Mouse (Mus musculus): ENCODE data around the gene Grik3. TPM values are rescaled to one million over a fixed set of nuclear protein-coding genes. Genes with fewer than 3 reads are reported as not detected.

Gene Grik3
- polyA plus RNA-seq, 1 experiment from 2014 or later: 0.01 TPM

DNA sequence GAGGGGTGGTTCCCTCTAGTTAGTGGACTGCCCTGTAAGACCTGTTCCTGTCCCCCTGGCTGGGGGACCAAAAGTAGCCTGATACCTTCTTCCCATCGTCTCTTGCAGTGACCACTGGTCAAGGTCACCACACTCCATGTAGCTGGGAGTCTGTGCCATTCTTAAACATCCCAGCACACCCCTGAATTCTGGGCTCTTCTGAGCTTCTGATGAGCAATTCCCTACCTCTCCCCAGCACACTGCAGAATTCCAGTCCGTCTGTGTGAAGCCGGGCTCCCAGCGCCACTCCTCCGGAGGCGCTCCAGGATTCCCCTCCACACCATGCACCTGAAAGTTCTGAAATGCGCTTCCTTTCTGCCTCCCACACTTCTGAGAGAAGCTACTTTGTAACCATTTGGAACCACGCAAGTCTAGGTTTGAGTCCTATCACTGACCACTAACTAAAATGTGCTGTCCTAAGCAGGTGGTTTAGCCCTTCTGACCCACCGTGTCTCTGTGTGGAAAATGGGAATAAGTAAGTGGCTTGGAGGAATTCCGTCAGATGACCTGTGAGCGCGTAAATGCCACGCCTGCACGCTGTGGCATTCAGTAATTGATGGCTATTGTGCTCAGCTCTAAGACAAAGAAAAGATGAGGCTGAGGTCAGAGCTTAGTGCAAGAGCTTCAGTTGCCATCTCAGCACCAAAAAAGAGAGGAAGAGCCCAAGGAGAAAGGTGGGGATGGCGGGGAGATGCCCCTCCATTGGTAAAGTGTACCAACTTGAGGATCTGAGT, 237.8 kb downstream of the Grik3 start:
- Histone ChIP-seq H3K4me2 (ENCODE audit: low read depth, low read length) (no peak overlapping the region), H3K9ac (replicated peaks) (no peak overlapping the region)

DNA sequence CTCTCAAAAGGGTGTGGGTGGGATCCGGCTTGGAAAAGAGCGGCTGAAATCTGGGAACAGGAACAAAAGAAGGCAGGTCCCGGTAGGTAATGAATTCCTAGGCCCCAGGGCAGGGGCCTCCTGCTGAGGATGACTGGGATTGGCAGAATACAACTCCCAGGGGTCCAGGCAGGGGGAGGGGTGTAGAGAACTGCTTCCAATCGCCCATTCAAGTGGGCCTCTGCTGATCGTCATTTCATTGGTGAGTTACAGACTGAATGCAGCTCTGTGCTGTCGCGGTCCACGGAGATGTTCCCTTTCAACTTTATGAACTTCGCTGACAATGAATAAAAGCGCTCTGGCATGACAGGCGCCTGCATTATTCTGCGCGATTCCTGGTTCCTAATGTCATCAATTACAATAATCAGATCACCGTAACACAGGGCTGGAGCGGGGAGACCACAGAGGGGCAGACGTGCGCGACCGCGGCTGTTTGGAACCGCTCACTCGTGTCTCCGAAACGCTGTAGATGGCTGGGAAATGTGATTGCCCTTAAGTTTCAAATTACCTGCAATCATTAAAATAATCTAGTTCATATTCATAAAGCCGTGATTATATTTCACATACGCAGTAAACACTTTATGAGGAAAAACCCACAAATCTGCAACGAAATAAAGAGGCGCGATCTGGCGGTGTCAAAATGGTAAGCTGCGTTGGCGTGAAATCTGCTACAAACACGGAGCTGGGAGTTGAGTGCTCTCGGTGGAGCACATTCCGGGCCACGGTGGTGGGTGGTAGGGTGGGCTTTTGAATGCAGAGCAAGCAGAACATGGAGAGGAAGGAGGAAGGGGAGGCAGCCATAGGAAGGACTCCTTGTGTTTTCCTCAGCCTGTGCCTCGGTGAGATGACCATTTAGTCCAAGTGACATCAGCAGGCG, 239.1 kb downstream of the Grik3 start:
- Histone ChIP-seq H3K27me3 (ENCODE audit: insufficient read depth, low read length) (peaks cover 25% of the 10 kb centered on the region), H3K4me2 (ENCODE audit: low read depth, low read length) (no peak overlapping the region), H3K4me1 (ENCODE audit: insufficient read depth) (no peaks in the 10 kb centered on the region), H3K36me3 (replicated peaks; ENCODE audit: insufficient read depth, low read length) (no peaks in the 10 kb centered on the region), H3K4me3 (ENCODE audit: low read depth, low read length) (no peak overlapping the region), H3K9ac (replicated peaks) (no peak overlapping the region), H3K27ac (ENCODE audit: low read depth) (no peak overlapping the region), H3K9me3 (ENCODE audit: low read length) (no peaks in the 10 kb centered on the region)
- TF ChIP-seq CTCF (IDR thresholded peaks at IDR 0.05; ENCODE audit: low read depth): no peak
- no peak for TF ChIP-seq EP300 (IDR thresholded peaks at IDR 0.05; ENCODE audit: low read depth)
- DNase-seq (no peak), ATAC-seq (no peak)
- WGBS (ENCODE audit: insufficient replicate concordance): 8% methylated on average over 38 of the region's 38 CpGs

More for the DNA sequence above, 237.8 kb downstream of the Grik3 start:
- no peak for DNase-seq
- TF ChIP-seq CTCF (IDR thresholded peaks at IDR 0.05; ENCODE audit: low read depth): no peak
- Histone ChIP-seq H3K36me3 (replicated peaks; ENCODE audit: insufficient read depth, low read length) (no peaks in the 10 kb centered on the region), H3K27me3 (ENCODE audit: insufficient read depth, low read length) (peaks cover 25% of the 10 kb centered on the region), H3K4me1 (ENCODE audit: insufficient read depth) (no peaks in the 10 kb centered on the region), H3K4me3 (ENCODE audit: low read depth, low read length) (no peak overlapping the region), H3K27ac (ENCODE audit: low read depth) (no peak overlapping the region), H3K9me3 (ENCODE audit: low read length) (no peaks in the 10 kb centered on the region)
- no peak for ATAC-seq
- 15% methylated on average over 15 of the region's 15 CpGs for WGBS (ENCODE audit: insufficient replicate concordance)

DNA sequence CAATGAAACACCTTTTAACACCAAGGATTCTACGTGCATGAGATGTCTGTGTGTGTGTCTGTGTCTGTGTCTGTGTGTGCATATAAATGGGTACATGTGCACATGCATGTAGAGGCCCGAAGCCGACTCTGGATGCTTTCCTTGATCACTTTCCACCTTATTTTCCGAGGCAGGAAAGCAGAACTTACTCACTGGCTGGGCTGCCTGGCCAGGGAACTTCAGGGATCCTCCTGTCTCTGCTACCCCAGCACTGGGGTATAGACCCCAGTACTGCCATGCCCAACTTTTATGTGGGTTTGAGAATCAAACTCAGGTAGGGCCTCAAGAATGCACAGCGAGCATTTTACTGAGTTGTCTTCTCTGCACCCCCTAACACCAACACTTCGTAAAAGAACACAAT, 240.3 kb downstream of the Grik3 start:
- no peak overlapping the region for H3K4me2 ChIP-seq (ENCODE audit: low read depth, low read length)
- 72% methylated on average over 6 of the region's 6 CpGs for WGBS (ENCODE audit: insufficient replicate concordance)
- H3K4me1 ChIP-seq (ENCODE audit: insufficient read depth): no peaks in the 10 kb centered on the region
- H3K9ac ChIP-seq (replicated peaks): no peak overlapping the region
- H3K4me3 ChIP-seq (ENCODE audit: low read depth, low read length): no peak overlapping the region
- H3K27ac ChIP-seq (ENCODE audit: low read depth): no peak overlapping the region
- H3K36me3 ChIP-seq (replicated peaks; ENCODE audit: insufficient read depth, low read length): no peaks in the 10 kb centered on the region
- DNase-seq (no peak), ATAC-seq (no peak)
- peaks cover 25% of the 10 kb centered on the region for H3K27me3 ChIP-seq (ENCODE audit: insufficient read depth, low read length)
- H3K9me3 ChIP-seq (ENCODE audit: low read length): no peaks in the 10 kb centered on the region
- TF ChIP-seq CTCF (IDR thresholded peaks at IDR 0.05; ENCODE audit: low read depth) (no peak), EP300 (IDR thresholded peaks at IDR 0.05; ENCODE audit: low read depth) (no peak)

DNA sequence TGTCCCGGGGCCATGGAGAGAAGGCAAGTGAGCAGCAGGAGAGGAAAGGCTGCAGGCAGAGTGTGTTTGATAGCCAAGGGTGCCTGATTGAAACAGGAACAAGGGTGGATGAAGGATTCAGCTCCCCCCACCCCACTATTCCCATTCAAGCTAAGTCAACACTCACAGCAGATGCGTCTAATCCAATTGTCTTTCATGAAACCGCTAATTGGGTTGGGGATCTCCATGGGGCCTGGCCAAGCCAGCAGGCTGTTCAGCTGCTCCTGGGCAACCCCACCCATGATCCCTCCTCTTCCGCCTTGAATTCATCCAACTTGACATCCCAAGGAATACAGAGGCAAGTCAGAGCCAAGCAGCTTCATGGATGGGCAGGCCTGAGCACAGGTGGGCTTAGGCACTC, 246.3 kb downstream of the Grik3 start:
- ATAC-seq: no peak
- Histone ChIP-seq H3K27me3 (ENCODE audit: insufficient read depth, low read length) (no peaks in the 10 kb centered on the region), H3K4me1 (ENCODE audit: insufficient read depth) (no peaks in the 10 kb centered on the region), H3K36me3 (replicated peaks; ENCODE audit: insufficient read depth, low read length) (no peaks in the 10 kb centered on the region), H3K27ac (ENCODE audit: low read depth) (no peak overlapping the region), H3K9ac (replicated peaks) (no peak overlapping the region), H3K9me3 (ENCODE audit: low read length) (no peaks in the 10 kb centered on the region), H3K4me2 (ENCODE audit: low read depth, low read length) (no peak overlapping the region), H3K4me3 (ENCODE audit: low read depth, low read length) (no peak overlapping the region)
- 68% methylated on average over 4 of the region's 4 CpGs for WGBS (ENCODE audit: insufficient replicate concordance)
- DNase-seq: no peak
- no peak for TF ChIP-seq EP300 (IDR thresholded peaks at IDR 0.05; ENCODE audit: low read depth)
- TF ChIP-seq CTCF (IDR thresholded peaks at IDR 0.05; ENCODE audit: low read depth): no peak

DNA sequence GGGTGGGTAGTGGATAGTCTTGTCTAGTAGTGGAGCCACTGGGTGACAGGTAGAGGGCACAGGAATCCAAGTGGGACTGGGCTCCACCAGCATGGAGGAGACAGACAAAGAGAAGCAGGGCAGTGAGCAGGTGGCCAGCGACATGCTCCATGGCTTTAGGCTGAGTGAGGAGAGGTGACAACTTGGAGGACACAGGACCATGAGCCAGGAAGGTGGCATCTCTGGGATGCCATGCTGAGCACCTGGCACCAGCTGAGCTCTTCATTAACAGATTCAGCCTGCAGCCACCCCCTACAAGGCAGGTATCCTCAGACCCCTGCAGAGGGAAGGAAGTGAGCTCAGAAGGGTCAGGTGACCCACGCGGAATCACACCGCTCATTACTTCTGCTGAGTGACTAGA, 248.3 kb downstream of the Grik3 start:
- no peak overlapping the region for H3K27ac ChIP-seq (ENCODE audit: low read depth)
- no peak for DNase-seq
- H3K4me2 ChIP-seq (ENCODE audit: low read depth, low read length): no peak overlapping the region
- H3K4me3 ChIP-seq (ENCODE audit: low read depth, low read length): no peak overlapping the region
- WGBS (ENCODE audit: insufficient replicate concordance): 69% methylated on average over 4 of the region's 4 CpGs
- no peak for TF ChIP-seq EP300 (IDR thresholded peaks at IDR 0.05; ENCODE audit: low read depth)
- TF ChIP-seq CTCF (IDR thresholded peaks at IDR 0.05; ENCODE audit: low read depth): no peak
- H3K9me3 ChIP-seq (ENCODE audit: low read length): no peaks in the 10 kb centered on the region
- H3K27me3 ChIP-seq (ENCODE audit: insufficient read depth, low read length): no peaks in the 10 kb centered on the region
- no peaks in the 10 kb centered on the region for H3K36me3 ChIP-seq (replicated peaks; ENCODE audit: insufficient read depth, low read length)
- no peaks in the 10 kb centered on the region for H3K4me1 ChIP-seq (ENCODE audit: insufficient read depth)
- no peak for ATAC-seq
- H3K9ac ChIP-seq (replicated peaks): no peak overlapping the region

DNA sequence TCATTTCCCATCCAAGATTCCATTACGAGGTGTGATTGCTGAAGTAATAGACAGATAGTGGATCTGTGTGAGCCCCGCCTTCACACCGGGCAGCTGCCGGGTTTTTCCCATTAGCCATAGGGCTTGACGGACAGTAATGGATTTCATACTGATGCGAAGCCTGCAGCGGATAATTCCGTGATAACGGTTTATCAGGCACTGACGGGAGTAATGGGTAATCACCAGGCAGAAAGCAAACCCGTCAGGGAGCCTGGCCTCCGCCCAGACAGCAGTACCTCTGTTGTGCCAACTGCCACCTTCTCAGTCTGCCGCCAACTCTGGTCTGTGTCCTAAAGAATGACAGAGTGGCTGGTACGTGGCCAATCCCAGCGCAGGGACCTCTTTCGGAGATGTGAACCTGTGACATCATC, 251.7 kb downstream of the Grik3 start:
- H3K27ac ChIP-seq (ENCODE audit: low read depth): no peak overlapping the region
- DNase-seq: no peak
- H3K36me3 ChIP-seq (replicated peaks; ENCODE audit: insufficient read depth, low read length): no peaks in the 10 kb centered on the region
- no peak for TF ChIP-seq CTCF (IDR thresholded peaks at IDR 0.05; ENCODE audit: low read depth)
- no peak for TF ChIP-seq EP300 (IDR thresholded peaks at IDR 0.05; ENCODE audit: low read depth)
- no peak overlapping the region for H3K4me3 ChIP-seq (ENCODE audit: low read depth, low read length)
- no peak for ATAC-seq
- H3K9me3 ChIP-seq (ENCODE audit: low read length): no peaks in the 10 kb centered on the region
- no peaks in the 10 kb centered on the region for H3K27me3 ChIP-seq (ENCODE audit: insufficient read depth, low read length)
- no peak overlapping the region for H3K9ac ChIP-seq (replicated peaks)
- H3K4me1 ChIP-seq (ENCODE audit: insufficient read depth): no peaks in the 10 kb centered on the region
- 74% methylated on average over 16 of the region's 16 CpGs for WGBS (ENCODE audit: insufficient replicate concordance)
- no peak overlapping the region for H3K4me2 ChIP-seq (ENCODE audit: low read depth, low read length)
